Mouse (Mus musculus) urinary bladder, postnatal 25 days (tissue): Measurements from ENCODE around the gene Otc.

Experiments
- DNase-seq: peaks from one replicate; pipeline ENCODE4 v3.0.0; 2022; ENCODE audit warnings: low spot score

Otc gene

DNA sequence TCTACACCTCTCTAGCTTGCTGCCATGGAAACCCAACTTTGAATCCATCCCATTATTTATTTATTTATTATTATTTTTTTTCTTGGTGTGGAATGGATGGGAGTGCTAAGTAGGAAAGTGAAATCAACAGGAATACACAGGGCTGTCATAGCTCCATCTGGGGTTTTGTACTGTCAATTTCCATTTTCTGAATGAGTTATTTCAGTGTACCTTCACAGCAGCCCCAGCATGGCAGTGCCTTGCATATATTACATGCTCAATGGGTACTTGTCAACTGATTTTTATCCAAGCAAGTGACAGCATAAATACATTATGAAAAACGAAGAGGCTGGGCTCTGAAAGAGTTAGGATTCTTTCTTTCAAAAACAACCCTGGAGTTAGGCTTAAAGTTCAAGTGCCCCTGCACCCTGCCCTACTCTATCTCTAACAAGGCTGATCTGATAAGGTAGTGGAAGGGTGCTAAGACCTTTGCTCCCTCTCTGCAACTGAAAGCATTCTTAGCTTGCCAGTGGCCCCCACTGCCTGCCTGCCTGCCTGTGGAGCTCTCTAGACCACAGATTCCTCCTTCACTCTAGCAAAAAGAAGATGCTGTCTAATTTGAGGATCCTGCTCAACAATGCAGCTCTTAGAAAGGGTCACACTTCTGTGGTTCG is at the start of gene Otc:
Gene Otc, plus strand, starts transcription at position 454 of the 653 bp plus-strand sequence.
- no peak for DNase-seq

DNA sequence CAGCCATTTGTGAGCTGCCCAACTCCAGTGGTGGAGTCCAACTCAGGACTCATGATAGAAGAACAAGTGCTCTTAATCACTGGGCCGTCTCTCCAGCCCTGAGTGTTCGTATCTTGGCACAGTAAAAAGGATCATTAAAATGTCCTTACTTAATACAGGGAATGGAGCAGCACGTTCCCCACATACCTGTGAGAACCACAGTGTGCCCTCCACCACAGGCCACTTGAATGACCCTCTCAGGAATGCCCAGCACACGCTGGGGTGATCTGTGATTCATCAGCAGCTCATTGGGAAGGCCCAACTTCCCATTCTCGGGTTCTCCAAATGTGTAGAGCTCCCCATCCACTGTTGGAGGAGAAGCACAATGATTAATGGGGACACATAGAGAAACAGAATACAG is 46.2 kb upstream of the Otc start:
- DNase-seq, result no peak

- no peak for DNase-seq
Measured at GRCm38 (mm10) chrX:10215972-10216371, 36.1 kb upstream of the Otc start.

DNA sequence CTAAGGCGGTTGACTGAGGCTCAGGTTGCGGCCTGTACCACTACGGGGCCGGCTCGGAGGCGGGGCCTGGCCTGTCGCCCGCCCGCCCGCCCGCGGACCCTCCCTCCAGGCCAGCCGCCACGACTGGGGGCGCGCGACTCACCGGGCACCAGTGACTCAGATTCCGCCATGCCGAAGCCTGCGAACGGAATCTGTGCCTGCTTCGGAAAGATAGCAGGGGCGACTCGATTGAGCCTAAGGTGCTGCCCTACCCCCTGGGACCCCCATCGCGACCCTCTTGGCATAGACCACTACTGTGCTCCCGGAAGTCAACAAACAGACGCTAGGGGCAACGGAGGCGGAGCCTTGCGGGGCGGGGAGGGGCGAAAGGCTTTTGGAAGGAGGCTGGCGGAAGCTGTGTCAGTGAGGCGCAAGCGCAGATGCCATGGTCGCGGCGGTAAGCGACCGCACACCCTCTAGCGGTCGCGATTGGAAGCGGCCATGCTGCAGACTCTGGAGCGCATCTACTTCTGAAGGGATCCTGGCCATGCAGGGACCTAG is 35.6 kb upstream of the Otc start, which contains the start of gene Rpgr:
Gene Rpgr, minus strand, starts transcription at position 511 of the 540 bp plus-strand sequence.
- DNase-seq, result peak; percentile 82

GRCm38 (mm10) chrX:10219281-10219680 is 32.8 kb upstream of the Otc start:
- no peak for DNase-seq

GRCm38 (mm10) chrX:10233051-10233450 is 19.1 kb upstream of the Otc start:
- no peak for DNase-seq

- no peak for DNase-seq
Measured at GRCm38 (mm10) chrX:10234617-10235016, 17.5 kb upstream of the Otc start.

DNA sequence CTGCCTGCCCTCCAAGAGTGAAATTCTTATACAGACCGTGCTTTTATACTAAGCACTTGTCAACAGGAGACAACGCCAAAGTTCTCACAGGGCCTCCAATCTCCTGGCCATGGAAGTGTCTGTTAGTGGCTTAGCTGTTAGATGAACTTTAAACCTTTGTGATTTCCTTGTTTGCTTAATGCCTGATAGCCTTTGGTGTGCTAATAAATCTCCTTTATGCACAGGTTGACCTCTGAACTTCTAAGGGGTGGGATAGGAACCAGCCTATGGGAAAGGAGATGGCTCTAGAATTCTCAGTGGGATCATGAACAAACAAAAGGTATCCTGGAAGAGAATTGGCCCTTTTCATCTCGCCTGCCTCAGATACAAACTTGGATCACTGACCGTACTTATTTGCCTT is 12.6 kb upstream of the Otc start:
- no peak for DNase-seq

- no peak for DNase-seq
Measured at GRCm38 (mm10) chrX:10243916-10244315, 8.2 kb upstream of the Otc start.

DNA sequence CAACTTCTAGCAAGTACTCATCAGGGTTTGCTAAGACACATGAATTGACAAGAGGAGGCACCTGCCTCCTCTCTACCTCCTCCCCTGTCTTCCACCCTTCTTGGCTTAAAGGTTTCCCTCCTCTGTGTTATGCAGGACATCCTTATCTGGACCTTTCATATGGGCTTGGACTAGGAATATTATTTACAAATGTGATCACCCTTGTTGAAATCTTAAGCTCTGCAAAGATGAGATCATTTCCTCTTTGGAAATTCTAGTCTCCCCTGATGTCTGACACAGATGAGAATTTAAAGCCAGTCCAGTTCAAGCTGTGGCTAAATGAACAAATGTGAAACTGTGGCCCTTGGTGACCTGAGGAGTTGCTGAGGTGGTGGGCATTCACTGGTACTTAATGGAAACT is 748 bp upstream of the Otc start:
- no peak for DNase-seq

GRCm38 (mm10) chrX:10257774-10258173 is 5.7 kb downstream of the Otc start:
- no peak for DNase-seq

DNA sequence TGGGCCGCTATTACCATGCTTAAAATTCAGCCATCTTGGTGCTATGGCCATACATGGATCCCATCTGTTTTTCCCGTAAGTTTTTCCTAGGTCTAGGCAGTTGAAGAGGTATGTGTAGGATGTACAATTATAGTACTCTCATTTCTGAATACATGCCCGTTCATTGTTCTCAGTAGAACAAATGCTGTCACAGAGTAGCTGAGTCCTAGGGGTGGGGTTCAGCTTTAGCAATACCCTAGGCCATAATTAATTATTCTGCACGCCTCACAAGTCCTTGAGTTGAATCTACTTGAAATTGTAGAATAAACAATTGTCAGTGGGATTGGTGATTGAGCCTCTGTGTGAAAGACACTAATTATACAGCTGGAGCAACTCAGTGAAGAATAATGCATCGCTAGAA is 6.2 kb downstream of the Otc start:
- DNase-seq, result no peak

- DNase-seq, result no peak
Measured at GRCm38 (mm10) chrX:10268308-10268707, 16.2 kb downstream of the Otc start.

GRCm38 (mm10) chrX:10268761-10269437 is 16.8 kb downstream of the Otc start:
- DNase-seq, result no peak

DNA sequence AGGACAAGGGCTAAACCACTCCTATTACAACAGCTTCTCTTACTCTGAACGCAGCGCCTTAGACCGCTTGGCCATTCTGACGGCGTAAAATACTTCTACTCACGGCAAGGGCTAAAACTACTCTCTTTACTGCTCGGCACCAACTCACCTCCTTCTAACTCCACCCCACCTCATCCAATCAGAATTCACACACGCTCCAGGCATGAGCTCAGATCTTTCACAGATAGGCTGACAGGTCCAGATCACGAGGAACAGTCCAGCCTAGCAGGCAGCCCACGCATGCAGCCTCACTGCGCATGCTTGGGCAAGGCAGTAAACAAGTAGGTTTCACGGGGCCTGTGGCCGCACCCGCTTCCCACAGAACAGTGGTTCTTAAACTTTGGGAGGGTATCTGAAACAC is 45.2 kb downstream of the Otc start:
- DNase-seq, result no peak

DNA sequence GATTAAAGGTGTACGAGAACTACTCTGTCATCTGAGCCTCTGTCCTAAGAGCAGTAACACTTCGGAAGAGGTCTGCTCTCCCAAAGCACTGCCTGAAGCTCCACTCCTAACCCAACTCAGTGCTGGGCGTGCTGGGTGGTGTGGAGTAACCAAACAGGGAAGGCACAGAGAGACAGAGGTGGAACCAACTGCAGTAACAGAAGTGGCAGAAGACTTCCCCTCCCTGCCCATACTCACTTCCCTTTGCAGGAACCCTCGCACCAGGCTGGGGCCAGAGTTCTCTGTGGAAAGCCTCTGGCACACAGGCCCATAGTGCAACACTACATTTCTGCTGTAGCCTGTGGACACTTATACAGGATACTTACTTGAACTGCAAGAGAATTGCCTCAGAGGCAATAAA is 66.1 kb downstream of the Otc start:
- DNase-seq, result no peak

DNA sequence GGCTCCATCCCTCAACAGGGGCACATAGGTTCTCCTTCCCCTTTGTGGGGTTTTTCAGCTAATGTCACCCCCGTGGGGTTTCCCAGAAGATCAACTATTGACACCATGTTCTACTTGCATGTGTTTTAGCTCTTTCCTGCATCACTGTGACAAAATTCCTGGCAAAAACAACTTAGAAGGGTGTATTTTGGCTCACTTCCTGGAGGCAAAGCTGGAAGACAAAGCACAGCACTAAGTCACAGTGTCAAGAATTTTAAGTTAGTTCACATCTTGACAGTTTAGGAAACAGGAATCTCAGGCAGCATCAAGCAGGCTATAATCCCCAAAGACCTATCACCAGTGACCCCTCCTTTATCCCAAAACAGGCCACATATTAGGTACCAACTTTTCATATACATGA is 78.1 kb downstream of the Otc start:
- DNase-seq, result no peak

DNA sequence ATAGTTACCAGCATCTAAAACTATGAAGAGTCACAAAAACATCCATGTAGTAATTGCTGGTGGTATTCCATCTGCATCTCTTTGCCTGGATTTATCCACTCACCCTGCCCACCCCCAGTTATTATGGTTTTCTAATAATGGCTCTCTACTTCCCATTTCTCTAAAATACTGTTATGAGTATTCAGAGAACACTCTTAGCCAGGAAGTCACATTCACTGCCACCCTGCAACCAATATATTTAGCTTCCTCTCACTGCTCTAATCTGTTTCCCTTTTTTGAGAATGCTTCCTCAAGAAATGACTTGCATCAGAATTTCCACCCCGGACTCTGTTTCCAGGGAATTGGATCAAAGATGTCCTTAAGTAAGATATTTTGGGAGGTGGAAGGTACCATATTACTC is 79.6 kb downstream of the Otc start:
- no peak for DNase-seq

- no peak for DNase-seq
Measured at GRCm38 (mm10) chrX:10336816-10337215, 84.7 kb downstream of the Otc start.

GRCm38 (mm10) chrX:10355867-10356266 is 103.8 kb downstream of the Otc start:
- no peak for DNase-seq
